Mouse (Mus musculus) erythroblast, embryonic 14.5 days (primary cell): Measurements from ENCODE around the gene Camkk2.

Experiments used
- GATA1 ChIP-seq: IDR thresholded peaks from 2 replicates; pipeline ENCODE4 v1.6.1; 2012; ENCODE audit warnings: low read length, inconsistent platforms, mixed read lengths
- TAL1 ChIP-seq: IDR thresholded peaks from 3 replicates; pipeline ENCODE4 v1.6.1; 2012; ENCODE audit warnings: low read length, inconsistent platforms, mixed read lengths

GRCm38 (mm10) chr5:122702156-122702555 is 77.1 kb downstream of the Camkk2 start:
- TF ChIP-seq GATA1 (no peak), TAL1 (no peak)
